Comparison of ENCODE assay signal across 10 mouse cellular contexts in the genomic region with DNA sequence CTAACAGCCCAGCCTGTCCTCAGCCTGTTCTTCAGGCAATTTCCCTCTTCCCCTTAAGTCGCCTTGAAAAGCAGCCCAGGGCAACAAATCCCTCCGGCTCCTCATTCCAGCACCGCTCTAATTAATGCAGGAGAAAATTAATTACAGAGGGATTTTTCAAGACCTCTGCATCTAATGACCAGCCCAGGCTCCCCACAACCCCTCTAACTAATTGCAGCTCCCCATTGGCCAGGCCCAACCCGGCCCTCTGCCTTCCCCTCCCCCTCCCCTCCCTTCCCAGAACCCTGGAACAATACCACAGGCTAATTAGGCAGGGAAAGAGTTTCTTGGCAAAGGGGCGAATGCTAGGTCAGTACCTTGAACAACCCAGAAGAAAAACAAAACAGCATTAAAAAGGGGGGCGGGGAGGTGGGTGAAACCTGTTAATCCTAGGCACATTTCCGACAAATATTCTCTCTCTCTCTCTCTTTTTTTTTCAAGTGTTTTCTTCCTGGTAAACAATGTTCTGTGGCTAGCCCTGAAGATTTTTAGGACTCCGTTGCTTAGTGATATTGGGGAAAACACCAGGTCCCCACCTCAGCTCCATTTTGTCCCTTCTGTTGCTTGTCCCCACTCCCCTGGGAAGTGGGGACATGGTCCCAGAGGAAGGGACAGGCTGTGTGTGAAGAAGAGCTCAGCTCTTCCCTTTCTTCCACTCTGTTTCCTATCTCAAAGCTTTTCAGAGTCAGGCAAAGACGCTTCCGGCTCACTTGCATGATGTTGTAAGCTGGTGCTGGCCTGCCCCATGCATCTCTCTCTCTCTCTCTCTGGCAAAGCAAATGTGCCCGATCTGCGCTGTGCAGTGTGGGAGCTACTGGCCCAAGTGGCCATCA.
A peak's percentile ranks its signal among the peaks of the same experiment; 100 is the strongest.
DNase-seq lines count a peak whose midpoint lies in the region; ATAC-seq and TF ChIP-seq lines count a peak whose summit lies in the region.
"Had no signal": no experiment of that assay in that cellular context is flagged by ENCODE, and none has a peak within 500 bp of the region (broad histone marks: within the 10 kb centered on the region; RNA-seq: fewer than 3 reads in every experiment).

No protein-coding gene starts in this region.

- no peaks in the 10 kb centered on the region for H3K27me3 ChIP-seq in embryonic facial prominence, embryonic 15.5 days
- H3K27me3 ChIP-seq in hindbrain, postnatal 0 days (ENCODE audit: insufficient read depth, low read length): no peaks in the 10 kb centered on the region
- H3K27me3 ChIP-seq in neural tube, embryonic 15.5 days (replicated peaks): no peaks in the 10 kb centered on the region
- H3K27me3 ChIP-seq: lung, embryonic 15.5 days had no signal

- no peak for TF ChIP-seq CTCF in hindbrain, postnatal 0 days (IDR thresholded peaks at IDR 0.05; ENCODE audit: low read depth)
- no peak for TF ChIP-seq CTCF in gastrocnemius, adult 2 months (IDR thresholded peaks at IDR 0.05)

- H3K27ac ChIP-seq in embryonic facial prominence, embryonic 15.5 days (replicated peaks): no peak overlapping the region; the same call in 1 of the 2 replicates
- peak overlapping the region; percentile 28 for H3K27ac ChIP-seq in hindbrain, postnatal 0 days
- H3K27ac ChIP-seq in neural tube, embryonic 15.5 days (replicated peaks): peak overlapping the region; percentile 54
- H3K27ac ChIP-seq in gastrocnemius, adult 2 months: no peak overlapping the region
- H3K27ac ChIP-seq: lung, embryonic 15.5 days had no signal

- H3K9me3 ChIP-seq in embryonic facial prominence, embryonic 15.5 days (replicated peaks): no peaks in the 10 kb centered on the region
- no peaks in the 10 kb centered on the region for H3K9me3 ChIP-seq in hindbrain, postnatal 0 days (ENCODE audit: low read length)
- H3K9me3 ChIP-seq in neural tube, embryonic 15.5 days (replicated peaks): no peaks in the 10 kb centered on the region
- H3K9me3 ChIP-seq: lung, embryonic 15.5 days had no signal

- no peak overlapping the region for H3K4me3 ChIP-seq in embryonic facial prominence, embryonic 15.5 days (replicated peaks)
- no peak overlapping the region for H3K4me3 ChIP-seq in hindbrain, postnatal 0 days (ENCODE audit: low read length)
- no peak overlapping the region for H3K4me3 ChIP-seq in neural tube, embryonic 15.5 days (replicated peaks)
- no peak overlapping the region for H3K4me3 ChIP-seq in gastrocnemius, adult 2 months
- H3K4me3 ChIP-seq: lung, embryonic 15.5 days had no signal

- intact Hi-C loops in gastrocnemius, adult 2 months (cut with DNase I): no loop called here

- H3K4me2 ChIP-seq in embryonic facial prominence, embryonic 15.5 days (replicated peaks): peak overlapping the region; percentile 10; the same call in 1 of the 2 replicates
- no peak overlapping the region for H3K4me2 ChIP-seq in hindbrain, postnatal 0 days (ENCODE audit: low read depth, low read length)
- no peak overlapping the region for H3K4me2 ChIP-seq in neural tube, embryonic 15.5 days
- H3K4me2 ChIP-seq: lung, embryonic 15.5 days had no signal

- 18% methylated on average over 12 of the region's 12 CpGs for WGBS in embryonic facial prominence, embryonic 15.5 days
- WGBS in hindbrain, postnatal 0 days: 13% methylated on average over 12 of the region's 12 CpGs
- WGBS in neural tube, embryonic 15.5 days: 10% methylated on average over 12 of the region's 12 CpGs

- peaks cover 29% of the 10 kb centered on the region for H3K4me1 ChIP-seq in embryonic facial prominence, embryonic 15.5 days
- peaks cover 2% of the 10 kb centered on the region; the same call in 1 of the 2 replicates for H3K4me1 ChIP-seq in hindbrain, postnatal 0 days (ENCODE audit: insufficient read depth, low read length)
- peaks cover 18% of the 10 kb centered on the region for H3K4me1 ChIP-seq in neural tube, embryonic 15.5 days

- H3K9ac ChIP-seq in embryonic facial prominence, embryonic 15.5 days: no peak overlapping the region
- H3K9ac ChIP-seq in hindbrain, postnatal 0 days (replicated peaks; ENCODE audit: low read length): no peak overlapping the region
- no peak overlapping the region for H3K9ac ChIP-seq in neural tube, embryonic 15.5 days (replicated peaks)
- H3K9ac ChIP-seq: lung, embryonic 15.5 days had no signal

- H3K36me3 ChIP-seq in embryonic facial prominence, embryonic 15.5 days: no peaks in the 10 kb centered on the region
- H3K36me3 ChIP-seq in hindbrain, postnatal 0 days (ENCODE audit: insufficient read depth, low read length): no peaks in the 10 kb centered on the region
- H3K36me3 ChIP-seq in neural tube, embryonic 15.5 days: no peaks in the 10 kb centered on the region
- H3K36me3 ChIP-seq: lung, embryonic 15.5 days had no signal

- DNase-seq in layer of hippocampus, postnatal 10 days (ENCODE audit: low spot score in 2 of 2): peak; percentile 15 to 32
- no peak for DNase-seq in layer of hippocampus, adult 9-10 months (ENCODE audit: low spot score)
- peak; percentile 72 for DNase-seq in hindbrain, postnatal 0 days (ENCODE audit: low spot score)
- DNase-seq in gastrocnemius, adult 2 months: no peak
- no peak for DNase-seq in c-Kit-positive CD71-positive TER-119-positive erythroid progenitor cells, embryonic 14.5 days (ENCODE audit: low spot score)
- DNase-seq in lung, postnatal 10 days: no peak

- peak; percentile 74 for ATAC-seq in embryonic facial prominence, embryonic 15.5 days (ENCODE audit: insufficient number of reproducible peaks, low FRiP score, low TSS enrichment, low read depth)
- ATAC-seq in hindbrain, postnatal 0 days: peak; percentile 77
- ATAC-seq in neural tube, embryonic 15.5 days (ENCODE audit: low FRiP score): peak; percentile 66; the same call in 1 of the 2 replicates
- ATAC-seq: CD4-positive, CD25-positive, alpha-beta regulatory T cell, adult 4 months had no signal

Comparison
In these comparisons a context has a peak if more than half of its experiments do, and no peak if none do; other contexts are left out.
1. DNase-seq: peak in layer of hippocampus, postnatal 10 days (2 of 2) and hindbrain, postnatal 0 days (single experiment); none in layer of hippocampus, adult 9-10 months (single experiment), gastrocnemius, adult 2 months (single experiment), c-Kit-positive CD71-positive TER-119-positive erythroid progenitor cells, embryonic 14.5 days (single experiment) and lung, postnatal 10 days (single experiment).
2. H3K27ac ChIP-seq: peak in hindbrain, postnatal 0 days (single experiment) and neural tube, embryonic 15.5 days (single experiment); none in embryonic facial prominence, embryonic 15.5 days (single experiment) and gastrocnemius, adult 2 months (single experiment).
3. Peak in every context shown above with its lines, with median percentiles within 50 percentile points of each other: ATAC-seq.